Comparison of ENCODE assay signal across 11 mouse cellular contexts in genomic region chr12:79796260-79796659, GRCm38 (mm10).
DNase-seq lines count a peak whose midpoint lies in the region; ATAC-seq lines count a peak whose summit lies in the region.
"Had no signal": no experiment of that assay in that cellular context is flagged by ENCODE, and none has a peak within 500 bp of the region (broad histone marks: within the 10 kb centered on the region; RNA-seq: fewer than 3 reads in every experiment).

No protein-coding gene starts in this region.

- 0 out of 2 replicates have a peak overlapping the region, but pooled peaks have one; percentile 25 for H3K27ac ChIP-seq in forebrain, embryonic 11.5 days (ENCODE audit: low read depth, low read length)
- no peak overlapping the region for H3K27ac ChIP-seq in forebrain, embryonic 13.5 days
- H3K27ac ChIP-seq: midbrain, embryonic 15.5 days had no signal

- 74% methylated on average over 6 of the region's 6 CpGs for WGBS in forebrain, embryonic 11.5 days
- 72% methylated on average over 6 of the region's 6 CpGs for WGBS in forebrain, embryonic 13.5 days

- DNase-seq in forebrain, embryonic 11.5 days (ENCODE audit: low spot score), result no peak
- DNase-seq in heart, adult 8-10 months (ENCODE audit: low spot score), result peak; percentile 78
- peak; percentile 52 to 75 for DNase-seq in kidney, adult 8-10 months
- DNase-seq in lung, postnatal 10 days, result peak; percentile 68
- DNase-seq in left cerebral cortex, adult 18-20 months (ENCODE audit: low spot score in 2 of 2), result no peak
- DNase-seq in urinary bladder, postnatal 36 days (ENCODE audit: low spot score in 2 of 2), result no peak
- no peak for DNase-seq in urinary bladder, postnatal 10 days (ENCODE audit: low spot score)
- DNase-seq: liver had no signal

- no peaks in the 10 kb centered on the region for H3K27me3 ChIP-seq in forebrain, embryonic 11.5 days (ENCODE audit: control insufficient read depth, insufficient read depth, low read length)
- H3K27me3 ChIP-seq in forebrain, embryonic 13.5 days, result 0 out of 2 replicates have a peak, but pooled peaks cover 3% of the 10 kb centered on the region
- H3K27me3 ChIP-seq: midbrain, embryonic 15.5 days had no signal

- H3K4me2 ChIP-seq in forebrain, embryonic 11.5 days (ENCODE audit: low read depth, low read length, severe bottlenecking), result no peak overlapping the region
- H3K4me2 ChIP-seq in forebrain, embryonic 13.5 days, result no peak overlapping the region
- H3K4me2 ChIP-seq: midbrain, embryonic 15.5 days had no signal

- no peaks in the 10 kb centered on the region for H3K36me3 ChIP-seq in forebrain, embryonic 11.5 days (ENCODE audit: control insufficient read depth, insufficient read depth, low read length)
- H3K36me3 ChIP-seq in forebrain, embryonic 13.5 days (ENCODE audit: poor library complexity, severe bottlenecking), result no peaks in the 10 kb centered on the region
- H3K36me3 ChIP-seq: midbrain, embryonic 15.5 days had no signal

- H3K4me3 ChIP-seq in forebrain, embryonic 11.5 days (ENCODE audit: low read depth, low read length), result no peak overlapping the region
- H3K4me3 ChIP-seq in forebrain, embryonic 13.5 days, result no peak overlapping the region
- H3K4me3 ChIP-seq: midbrain, embryonic 15.5 days had no signal

- H3K9me3 ChIP-seq in forebrain, embryonic 11.5 days (ENCODE audit: control insufficient read depth, low read length), result no peaks in the 10 kb centered on the region
- no peaks in the 10 kb centered on the region for H3K9me3 ChIP-seq in forebrain, embryonic 13.5 days (replicated peaks)
- H3K9me3 ChIP-seq: midbrain, embryonic 15.5 days had no signal

- ATAC-seq in forebrain, embryonic 11.5 days (replicated peaks; ENCODE audit: low FRiP score), result no peak
- no peak for ATAC-seq in forebrain, embryonic 13.5 days
- ATAC-seq: forebrain, embryonic 14.5 days; midbrain, embryonic 15.5 days had no signal

- no peak overlapping the region for H3K9ac ChIP-seq in forebrain, embryonic 11.5 days (ENCODE audit: low read length)
- H3K9ac ChIP-seq in forebrain, embryonic 13.5 days, result no peak overlapping the region
- H3K9ac ChIP-seq: midbrain, embryonic 15.5 days had no signal

- 0 out of 2 replicates have a peak, but pooled peaks cover 2% of the 10 kb centered on the region for H3K4me1 ChIP-seq in forebrain, embryonic 11.5 days (replicated peaks; ENCODE audit: control insufficient read depth, insufficient read depth, low read length)
- H3K4me1 ChIP-seq in forebrain, embryonic 13.5 days, result 0 out of 2 replicates have a peak, but pooled peaks cover 4% of the 10 kb centered on the region
- H3K4me1 ChIP-seq: midbrain, embryonic 15.5 days had no signal

Comparison
In these comparisons a context has a peak if more than half of its experiments do, and no peak if none do; other contexts are left out.
1. DNase-seq: peak in heart, adult 8-10 months (single experiment), kidney, adult 8-10 months (2 of 2) and lung, postnatal 10 days (single experiment); none in forebrain, embryonic 11.5 days (single experiment), left cerebral cortex, adult 18-20 months (0 of 2), urinary bladder, postnatal 36 days (0 of 2) and urinary bladder, postnatal 10 days (single experiment).